37 mouse cellular contexts compared by ENCODE assay signal in genomic region chr9:124012691-124013090, GRCm38 (mm10). TPM values are rescaled to one million over a fixed set of nuclear protein-coding genes. Genes with fewer than 3 reads are reported as not detected.
"Had no signal": no experiment of that assay in that cellular context is flagged by ENCODE, and none has a peak within 500 bp of the region (broad histone marks: within the 10 kb centered on the region; RNA-seq: fewer than 3 reads in every experiment).

No protein-coding gene starts in this region.

- H3K36me3 ChIP-seq: embryonic facial prominence, embryonic 10.5 days; embryonic facial prominence, embryonic 12.5 days; embryonic facial prominence, embryonic 13.5 days; embryonic facial prominence, embryonic 15.5 days; forebrain, embryonic 10.5 days; forebrain, embryonic 12.5 days; forebrain, embryonic 15.5 days had no signal

- H3K27ac ChIP-seq: embryonic facial prominence, embryonic 10.5 days; embryonic facial prominence, embryonic 12.5 days; embryonic facial prominence, embryonic 13.5 days; embryonic facial prominence, embryonic 15.5 days; forebrain, embryonic 10.5 days; forebrain, embryonic 12.5 days; forebrain, embryonic 13.5 days; forebrain, embryonic 15.5 days; gastrocnemius, adult 2 months; heart, adult 2 months had no signal

- H3K4me3 ChIP-seq: embryonic facial prominence, embryonic 10.5 days; embryonic facial prominence, embryonic 12.5 days; embryonic facial prominence, embryonic 13.5 days; embryonic facial prominence, embryonic 15.5 days; erythroblast, embryonic 14.5 days; forebrain, embryonic 10.5 days; forebrain, embryonic 12.5 days; forebrain, embryonic 13.5 days; forebrain, embryonic 15.5 days; gastrocnemius, adult 2 months; heart, adult 2 months had no signal

- H3K4me1 ChIP-seq: embryonic facial prominence, embryonic 10.5 days; embryonic facial prominence, embryonic 12.5 days; embryonic facial prominence, embryonic 13.5 days; embryonic facial prominence, embryonic 15.5 days; forebrain, embryonic 10.5 days; forebrain, embryonic 12.5 days; forebrain, embryonic 13.5 days; forebrain, embryonic 15.5 days had no signal

- H3K9ac ChIP-seq: embryonic facial prominence, embryonic 12.5 days; embryonic facial prominence, embryonic 13.5 days; embryonic facial prominence, embryonic 15.5 days; forebrain, embryonic 12.5 days; forebrain, embryonic 13.5 days; forebrain, embryonic 15.5 days; forebrain, postnatal 0 days had no signal

- H3K4me2 ChIP-seq: embryonic facial prominence, embryonic 12.5 days; embryonic facial prominence, embryonic 13.5 days; embryonic facial prominence, embryonic 15.5 days; forebrain, embryonic 12.5 days; forebrain, embryonic 13.5 days; forebrain, embryonic 15.5 days had no signal

- H3K9me3 ChIP-seq: embryonic facial prominence, embryonic 10.5 days; embryonic facial prominence, embryonic 12.5 days; embryonic facial prominence, embryonic 13.5 days; embryonic facial prominence, embryonic 15.5 days; forebrain, embryonic 10.5 days; forebrain, embryonic 12.5 days; forebrain, embryonic 13.5 days; forebrain, embryonic 15.5 days had no signal

- H3K27me3 ChIP-seq: embryonic facial prominence, embryonic 12.5 days; embryonic facial prominence, embryonic 13.5 days; embryonic facial prominence, embryonic 15.5 days; forebrain, embryonic 12.5 days; forebrain, embryonic 13.5 days; forebrain, embryonic 15.5 days had no signal

- ATAC-seq: forebrain, embryonic 13.5 days; forebrain, embryonic 14.5 days; forebrain, embryonic 15.5 days; forebrain, embryonic 16.5 days; forebrain, postnatal 0 days had no signal

- DNase-seq: cerebellum, adult 18-20 months; cerebellum, adult 2 months; cerebellum, adult 8-10 months; cerebellum, adult 9-10 months; cerebellum, adult 9-11 months; cerebellum, postnatal 10 days; cerebellum, postnatal 14 days; cerebellum, postnatal 25 days; cerebellum, postnatal 36 days; embryo, embryonic 11 days; forebrain, postnatal 0 days; gastrocnemius, adult 2 months; gastrocnemius, postnatal 10 days; gastrocnemius, postnatal 14 days; gastrocnemius, postnatal 25 days; gastrocnemius, postnatal 36 days; heart, adult 18-20 months; heart, adult 2 months had no signal

RNA-seq across cellular contexts. Expression of gene Ccr3, which starts 9.1 kb away (rescaled TPM):
- total RNA-seq: common myeloid progenitor, adult 5-6 weeks; gastrocnemius, adult 18-20 months; gastrocnemius, adult 2 months; gastrocnemius, postnatal 14 days; gastrocnemius, postnatal 25 days; gastrocnemius, postnatal 36 days; gastrocnemius, postnatal 4 days; heart, adult 18-20 months; heart, adult 2 months; heart, adult 8-10 months had no signal
- polyA plus RNA-seq: cerebellum, adult 2 months; embryonic facial prominence, embryonic 10.5 days; embryonic facial prominence, embryonic 11.5 days; embryonic facial prominence, embryonic 12.5 days; erythroblast, embryonic 14.5 days; forebrain, embryonic 10.5 days; forebrain, embryonic 12.5 days; forebrain, embryonic 13.5 days; forebrain, embryonic 14.5 days; forebrain, embryonic 15.5 days; forebrain, embryonic 16.5 days; forebrain, postnatal 0 days had no signal

RNA-seq across cellular contexts. Expression of gene Ccr1l1, which starts 34.5 kb away (rescaled TPM):
- total RNA-seq: common myeloid progenitor, adult 5-6 weeks; forebrain, postnatal 0 days; gastrocnemius, adult 18-20 months; gastrocnemius, adult 2 months; gastrocnemius, adult 8-10 months; gastrocnemius, postnatal 10 days; gastrocnemius, postnatal 14 days; gastrocnemius, postnatal 25 days; gastrocnemius, postnatal 36 days; gastrocnemius, postnatal 4 days; heart, adult 18-20 months; heart, adult 2 months; heart, adult 8-10 months had no signal
- polyA plus RNA-seq: cerebellum, adult 2 months; embryonic facial prominence, embryonic 10.5 days; embryonic facial prominence, embryonic 11.5 days; embryonic facial prominence, embryonic 12.5 days; embryonic facial prominence, embryonic 13.5 days; embryonic facial prominence, embryonic 14.5 days; embryonic facial prominence, embryonic 15.5 days; erythroblast, embryonic 14.5 days; forebrain, embryonic 10.5 days; forebrain, embryonic 12.5 days; forebrain, embryonic 13.5 days; forebrain, embryonic 14.5 days; forebrain, embryonic 15.5 days; forebrain, embryonic 16.5 days; forebrain, postnatal 0 days; frontal cortex, adult 2 months; heart, adult 2 months had no signal

RNA-seq across cellular contexts. Expression of gene Ccr1, which starts 44.2 kb away (rescaled TPM):
- polyA plus RNA-seq: erythroblast, embryonic 14.5 days had no signal
